Mouse (Mus musculus) layer of hippocampus, adult 18-20 months (tissue): ENCODE data around the gene Hoxd3. TPM values are rescaled to one million over a fixed set of nuclear protein-coding genes. Genes with fewer than 3 reads are reported as not detected.

ENCODE experiments used
- DNase-seq, 2 experiments: peaks; one replicate each; pipeline ENCODE4 v3.0.0; 2022; ENCODE audit warnings: low spot score in 2 of 2
- long read RNA-seq: library from polyadenylated mRNA; stranded (forward); transcript quantifications from one replicate; pipeline ENCODE4 v2.0.0, GENCODE M21; 2021
- total RNA-seq, 2 experiments: library from RNA; stranded (reverse); gene quantifications; 2 replicates each; pipeline ENCODE4 v1.2.3; 2021

The Hoxd3 gene
- not detected for total RNA-seq
- long read RNA-seq: 0 reads

DNA sequence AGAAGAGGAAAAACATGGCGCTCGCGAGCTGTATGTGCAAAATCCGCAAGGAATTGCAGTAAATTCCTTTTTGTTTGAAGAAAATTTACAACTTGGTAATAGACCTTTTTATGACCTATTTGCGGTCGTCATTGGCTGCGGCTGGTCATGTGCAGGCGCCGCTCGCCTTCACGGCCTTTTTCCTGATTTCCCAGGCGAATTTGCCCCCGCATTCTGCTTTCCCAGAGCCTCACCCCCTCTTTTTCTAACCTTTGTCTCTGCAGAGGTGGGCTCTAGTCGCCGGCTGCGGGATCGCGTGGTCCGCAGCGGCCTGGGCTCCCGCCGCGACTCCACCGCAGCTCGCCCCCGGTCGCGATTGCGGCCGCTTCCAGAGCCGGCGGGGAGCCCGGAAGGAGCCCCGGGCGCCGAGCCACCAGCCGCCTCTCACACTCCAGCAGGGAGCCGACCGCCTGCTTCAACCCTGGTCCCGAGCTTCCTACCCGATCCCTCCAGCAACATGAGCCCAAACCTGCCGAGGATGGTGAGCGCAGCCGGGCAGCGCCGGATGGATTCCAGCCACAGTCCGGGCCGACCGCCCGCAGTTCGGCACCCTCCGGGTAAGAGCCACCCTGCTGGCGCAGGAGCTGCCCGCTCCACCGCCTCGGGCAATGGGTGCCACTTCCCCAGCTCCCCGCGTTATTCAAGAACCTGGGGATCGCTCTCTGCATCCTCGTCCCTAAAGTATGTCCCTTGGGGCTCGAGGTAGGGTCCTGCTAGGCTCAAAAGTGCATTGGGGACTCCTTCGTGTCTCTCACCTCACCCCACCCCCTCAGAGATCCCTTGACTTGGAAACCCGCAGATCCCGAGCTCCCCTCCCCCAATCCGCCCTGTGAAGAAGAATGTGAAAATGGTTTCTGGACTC lies at the start of gene Hoxd3, which contains the start of gene Hoxd4:
Hoxd3 (plus strand) TSS at position 207 of the 901 bp plus-strand sequence.
Hoxd4 (plus strand) TSS at position 209 of the 901 bp plus-strand sequence.
- no peak for DNase-seq

DNA sequence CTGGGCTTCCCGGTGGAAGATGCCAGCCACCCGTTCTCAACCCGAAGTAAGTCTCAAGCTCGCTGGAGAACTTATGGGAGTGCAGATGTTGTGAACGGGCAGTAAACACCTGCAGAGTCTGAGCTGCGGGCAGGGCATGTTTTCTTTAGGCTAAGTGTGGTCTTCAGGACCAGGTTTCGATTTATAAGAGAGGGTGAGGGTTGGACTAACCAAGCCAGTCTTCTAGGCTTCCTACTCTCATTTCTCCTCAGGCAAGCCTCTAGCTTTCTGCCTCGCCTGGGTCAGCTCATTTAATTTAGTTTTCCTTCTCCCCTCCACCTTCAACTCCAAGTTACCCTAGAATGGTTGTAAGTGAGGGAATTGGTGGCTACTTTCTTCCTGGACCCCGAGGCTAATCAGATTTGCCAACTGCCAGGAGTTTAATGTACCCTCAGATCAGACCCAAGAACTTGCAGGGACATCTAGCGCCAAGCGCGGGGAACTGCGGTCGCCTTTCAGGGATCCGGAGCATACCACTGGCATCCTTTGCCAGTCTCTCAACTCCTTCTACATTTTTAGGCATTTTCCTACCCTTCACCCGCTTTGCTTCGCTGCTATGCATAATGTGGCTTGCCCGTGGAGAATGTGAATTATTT lies 48.3 kb upstream of the Hoxd3 start:
- DNase-seq: peak in 1 of 2 experiments; percentile 76

DNA sequence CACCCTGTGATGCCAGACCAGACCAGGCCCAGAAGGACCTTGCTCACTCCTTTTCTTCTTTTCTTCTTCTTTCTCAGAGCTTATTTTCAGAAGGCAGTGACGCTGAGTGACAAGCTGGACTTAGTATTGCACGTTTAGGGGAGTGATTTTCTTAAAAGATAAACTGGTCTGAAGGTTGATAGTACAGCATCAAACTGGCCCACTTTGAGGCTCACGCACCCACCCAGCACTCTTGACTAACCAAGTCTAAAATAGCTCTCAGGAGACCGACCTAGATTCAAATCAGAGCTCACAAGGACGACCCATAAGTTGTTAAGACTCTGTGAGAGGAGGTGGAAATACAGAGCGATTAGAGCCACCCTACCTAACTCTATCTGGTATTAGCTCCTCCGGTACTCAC lies 45.3 kb upstream of the Hoxd3 start:
- DNase-seq: no peak

DNA sequence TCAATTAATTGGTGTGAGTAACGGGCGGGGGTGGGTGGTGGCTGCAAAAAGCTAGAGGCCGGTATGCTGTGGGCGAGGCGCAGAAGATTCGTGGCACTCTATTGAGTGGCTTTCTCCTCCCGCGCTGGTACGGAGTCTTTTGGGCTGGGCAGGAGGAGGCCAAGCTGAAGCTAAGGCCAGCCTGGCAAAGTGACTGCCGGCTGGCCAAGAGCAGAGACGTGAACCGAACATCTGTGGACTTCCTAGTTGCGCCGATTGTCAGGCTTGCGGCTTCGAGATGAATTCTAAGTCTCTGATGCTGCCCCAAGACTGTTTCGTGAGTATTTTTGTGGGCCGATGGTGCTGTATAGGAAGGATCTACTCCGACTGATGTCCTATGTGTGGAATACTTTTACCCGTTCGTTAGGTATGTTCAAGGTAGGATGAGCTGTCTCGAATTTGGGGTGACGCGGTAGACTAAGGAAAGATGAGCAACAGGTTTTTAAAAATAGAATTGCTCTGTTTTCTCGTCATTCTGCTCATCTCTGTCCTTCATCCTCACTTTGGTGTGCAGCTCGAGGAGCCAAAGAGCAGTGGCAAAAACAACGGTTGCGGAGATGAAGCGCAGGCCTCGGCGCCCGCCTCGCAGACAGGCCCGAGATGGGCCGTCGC lies 44.4 kb upstream of the Hoxd3 start:
- no peak for DNase-seq

DNA sequence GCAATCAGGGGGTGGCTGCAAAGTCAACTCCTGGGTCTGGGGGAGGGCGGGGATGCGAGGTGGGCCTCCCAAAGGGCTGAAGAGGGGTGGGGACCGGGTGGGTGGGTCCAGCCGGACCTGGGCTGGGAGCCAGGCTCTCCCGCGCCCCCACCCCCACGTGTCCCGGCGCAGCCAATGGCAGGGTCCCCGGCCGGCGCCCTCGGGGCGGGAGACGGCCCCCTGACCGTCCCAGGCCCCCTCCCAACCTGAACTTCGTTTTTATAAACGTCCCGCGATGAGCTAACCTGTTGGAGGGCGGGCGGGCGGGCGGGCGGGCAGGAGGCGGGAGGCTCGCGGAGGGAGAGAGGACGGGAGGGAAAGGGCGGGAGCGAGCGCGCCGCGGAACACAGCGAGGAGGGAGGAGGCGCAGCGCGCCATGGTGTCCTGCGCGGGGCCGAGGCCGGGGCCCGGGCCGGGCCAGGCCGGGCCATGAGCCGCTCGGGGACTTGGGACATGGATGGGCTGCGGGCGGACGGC lies 43.8 kb upstream of the Hoxd3 start, which contains the start of gene Hoxd13:
Hoxd13 (plus strand) TSS at position 469 of the 516 bp plus-strand sequence.
- DNase-seq: no peak

DNA sequence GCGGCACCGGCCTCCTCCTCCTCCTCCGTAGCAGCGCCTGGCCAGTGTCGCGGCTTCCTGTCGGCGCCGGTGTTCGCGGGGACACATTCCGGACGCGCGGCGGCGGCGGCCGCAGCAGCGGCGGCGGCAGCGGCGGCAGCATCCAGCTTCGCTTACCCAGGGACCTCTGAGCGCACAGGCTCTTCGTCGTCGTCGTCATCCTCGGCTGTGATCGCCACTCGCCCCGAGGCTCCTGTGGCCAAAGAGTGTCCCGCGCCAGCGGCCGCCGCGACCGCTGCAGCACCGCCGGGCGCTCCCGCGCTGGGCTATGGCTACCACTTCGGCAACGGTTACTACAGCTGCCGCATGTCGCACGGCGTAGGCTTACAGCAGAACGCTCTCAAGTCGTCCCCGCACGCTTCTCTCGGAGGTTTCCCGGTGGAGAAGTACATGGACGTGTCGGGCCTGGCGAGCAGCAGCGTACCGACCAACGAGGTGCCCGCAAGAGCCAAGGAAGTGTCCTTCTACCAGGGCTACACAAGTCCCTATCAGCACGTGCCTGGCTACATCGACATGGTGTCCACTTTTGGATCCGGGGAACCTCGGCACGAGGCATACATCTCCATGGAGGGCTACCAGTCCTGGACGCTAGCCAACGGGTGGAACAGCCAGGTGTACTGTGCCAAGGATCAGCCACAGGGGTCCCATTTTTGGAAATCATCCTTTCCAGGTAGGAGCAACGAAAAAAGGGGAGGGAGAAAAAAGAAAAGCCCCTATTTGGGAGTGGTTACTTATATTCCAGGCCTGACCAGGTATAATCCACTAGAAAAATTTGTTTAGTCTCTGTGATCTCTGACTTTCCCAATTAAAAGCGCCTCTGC lies 43.1 kb upstream of the Hoxd3 start:
- DNase-seq: no peak

DNA sequence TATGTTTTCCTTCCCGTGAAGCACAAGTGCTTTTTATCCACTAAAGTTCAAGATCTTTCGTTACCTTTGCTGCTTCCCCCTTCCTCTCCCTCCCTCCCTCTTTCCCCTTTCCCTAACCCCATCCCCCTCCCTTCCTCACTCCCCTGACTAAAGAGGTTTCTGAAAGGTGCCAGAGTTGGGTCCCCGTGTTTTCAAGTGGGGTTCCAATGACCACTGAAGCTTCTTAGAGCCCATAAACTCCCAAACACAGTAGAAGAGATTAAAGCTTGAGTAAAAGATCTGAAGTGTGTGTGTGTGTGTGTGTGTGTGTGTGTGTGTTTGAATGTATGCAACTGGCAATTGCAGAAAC lies 42.5 kb upstream of the Hoxd3 start:
- no peak for DNase-seq

DNA sequence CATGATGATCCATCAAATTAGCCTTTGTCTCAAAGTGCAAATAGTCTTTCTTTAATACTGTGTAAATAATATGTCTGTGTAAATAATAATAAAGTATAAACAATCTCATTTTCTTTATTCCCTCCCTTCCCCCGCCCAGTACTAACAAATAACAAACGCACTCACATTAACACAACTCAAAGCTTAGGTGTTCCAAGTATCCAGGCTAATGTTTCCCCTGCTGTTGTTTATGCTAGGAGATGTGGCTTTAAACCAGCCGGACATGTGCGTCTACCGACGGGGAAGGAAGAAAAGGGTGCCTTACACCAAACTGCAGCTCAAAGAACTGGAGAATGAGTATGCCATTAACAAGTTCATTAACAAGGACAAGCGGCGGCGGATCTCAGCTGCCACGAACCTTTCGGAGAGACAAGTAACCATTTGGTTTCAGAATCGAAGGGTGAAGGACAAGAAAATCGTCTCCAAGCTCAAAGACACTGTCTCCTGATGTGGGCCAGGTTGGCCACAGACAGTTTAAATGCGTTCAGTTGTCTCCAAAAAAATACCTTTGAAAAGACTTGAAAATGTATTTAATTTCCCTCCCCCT lies 42.0 kb upstream of the Hoxd3 start:
- no peak for DNase-seq

DNA sequence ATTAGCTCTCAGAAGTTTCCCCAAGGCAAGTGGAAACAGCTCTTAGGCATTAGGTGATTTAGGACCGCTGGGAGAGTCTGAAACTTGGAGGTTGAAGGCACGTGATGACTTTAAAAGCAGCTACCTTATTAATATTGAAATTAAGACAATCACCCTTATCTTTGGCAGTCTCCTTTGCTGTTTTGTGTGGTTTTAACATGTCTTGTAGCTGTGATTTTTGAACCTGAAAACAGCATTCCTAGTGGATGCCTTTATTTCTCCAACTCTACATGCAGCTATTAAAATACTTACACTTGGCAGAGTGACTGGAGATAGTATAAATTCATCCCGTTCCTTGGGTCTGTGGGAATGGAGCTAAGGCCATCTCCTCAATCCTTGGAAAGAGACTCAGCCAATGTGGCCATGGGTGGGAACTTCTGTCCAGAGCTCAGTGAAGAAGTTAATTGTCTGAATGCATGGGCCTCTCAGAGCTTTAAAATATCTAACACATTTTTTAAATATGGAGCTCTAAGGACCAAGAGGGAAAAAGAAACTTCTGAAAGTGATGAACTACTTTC lies 41.0 kb upstream of the Hoxd3 start:
- no peak for DNase-seq

DNA sequence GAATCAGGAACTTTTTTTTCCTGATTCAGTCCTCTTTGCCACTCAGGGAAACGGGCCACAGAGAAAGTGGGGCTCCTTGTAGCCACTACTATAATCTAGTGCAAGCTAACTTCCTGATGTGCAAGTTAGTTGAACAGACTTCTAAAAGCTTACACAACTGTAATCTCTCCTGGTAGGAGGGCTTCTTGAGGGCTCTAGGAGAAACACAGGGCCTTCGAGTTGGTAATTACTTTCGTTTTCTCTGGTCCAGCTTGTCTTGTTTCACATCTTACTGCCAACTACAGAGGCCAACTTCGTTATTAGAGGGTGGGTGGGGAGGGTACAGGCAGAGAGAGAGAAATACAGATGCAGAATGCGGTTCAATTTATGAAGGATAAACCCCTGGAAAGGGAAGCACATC lies 39.9 kb upstream of the Hoxd3 start:
- DNase-seq: no peak

DNA sequence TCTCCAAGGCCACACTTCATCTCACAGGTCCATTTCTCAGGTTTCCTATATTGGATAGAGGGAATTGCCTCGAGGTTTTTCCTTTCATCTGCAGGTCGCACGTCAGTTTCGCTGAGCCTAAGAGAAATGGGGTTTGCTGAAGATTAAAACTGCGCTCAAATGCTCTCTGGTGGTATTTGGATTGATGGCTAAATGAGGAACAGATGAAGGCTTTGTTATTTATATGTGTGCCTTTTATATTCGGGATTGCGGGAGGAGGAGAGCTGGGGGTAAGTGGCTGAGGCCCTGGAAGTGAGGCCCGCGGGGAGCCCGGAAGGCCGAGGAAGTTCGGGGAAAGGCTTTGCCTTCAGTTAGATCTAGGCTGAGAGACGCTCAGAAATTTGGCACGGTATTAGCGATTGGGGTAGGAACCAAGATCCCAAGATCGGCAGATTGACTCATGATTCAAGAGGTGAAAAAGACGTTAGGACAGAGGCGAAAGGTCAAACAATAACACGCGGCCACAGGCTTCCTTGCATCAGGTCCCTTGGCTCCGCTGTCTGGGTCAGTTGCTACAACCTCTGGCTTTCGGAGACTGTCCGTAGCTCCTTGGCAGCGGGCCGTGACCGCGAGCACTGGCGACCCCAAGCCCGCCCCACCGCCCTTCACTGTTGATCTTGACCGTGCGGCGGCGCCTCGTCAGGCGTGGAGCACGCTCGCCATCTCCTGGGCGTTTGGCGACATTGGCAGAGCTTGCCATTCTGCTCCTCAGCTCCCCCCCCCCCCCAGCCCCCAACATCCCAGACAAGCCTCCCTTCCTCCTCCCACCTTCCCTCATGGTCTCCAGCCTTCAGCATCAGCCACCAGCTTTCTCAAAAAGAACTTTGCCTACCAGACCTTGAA lies 39.0 kb upstream of the Hoxd3 start:
- DNase-seq: no peak

DNA sequence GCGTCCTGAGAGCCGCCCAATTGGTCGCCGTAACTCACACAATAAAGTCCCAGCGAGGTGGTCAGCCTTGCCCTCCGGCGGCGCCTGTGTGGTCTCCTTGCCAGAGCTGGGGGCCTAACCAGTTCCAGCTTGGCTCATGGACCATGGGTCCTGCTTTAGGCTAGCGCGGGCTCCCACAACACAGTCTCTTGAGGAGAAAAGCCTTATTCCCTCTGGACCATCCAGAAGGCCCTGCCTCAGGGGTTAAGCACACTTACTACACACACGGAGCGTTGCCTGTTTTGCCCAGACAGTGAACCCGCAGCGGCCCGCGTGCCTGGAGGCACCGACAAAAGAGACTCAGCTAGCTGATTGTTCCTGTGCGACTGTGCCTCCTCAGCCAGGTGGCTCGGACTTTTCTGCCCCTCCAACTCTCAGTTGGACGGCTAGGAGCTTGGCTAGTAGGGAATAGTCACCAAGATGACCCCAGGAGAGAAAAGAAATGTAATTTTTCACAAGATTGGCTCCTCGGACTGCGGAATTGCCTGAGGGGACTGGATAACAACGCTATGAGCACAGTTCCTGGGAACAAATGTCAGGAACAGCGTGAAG lies 37.8 kb upstream of the Hoxd3 start:
- DNase-seq: no peak

DNA sequence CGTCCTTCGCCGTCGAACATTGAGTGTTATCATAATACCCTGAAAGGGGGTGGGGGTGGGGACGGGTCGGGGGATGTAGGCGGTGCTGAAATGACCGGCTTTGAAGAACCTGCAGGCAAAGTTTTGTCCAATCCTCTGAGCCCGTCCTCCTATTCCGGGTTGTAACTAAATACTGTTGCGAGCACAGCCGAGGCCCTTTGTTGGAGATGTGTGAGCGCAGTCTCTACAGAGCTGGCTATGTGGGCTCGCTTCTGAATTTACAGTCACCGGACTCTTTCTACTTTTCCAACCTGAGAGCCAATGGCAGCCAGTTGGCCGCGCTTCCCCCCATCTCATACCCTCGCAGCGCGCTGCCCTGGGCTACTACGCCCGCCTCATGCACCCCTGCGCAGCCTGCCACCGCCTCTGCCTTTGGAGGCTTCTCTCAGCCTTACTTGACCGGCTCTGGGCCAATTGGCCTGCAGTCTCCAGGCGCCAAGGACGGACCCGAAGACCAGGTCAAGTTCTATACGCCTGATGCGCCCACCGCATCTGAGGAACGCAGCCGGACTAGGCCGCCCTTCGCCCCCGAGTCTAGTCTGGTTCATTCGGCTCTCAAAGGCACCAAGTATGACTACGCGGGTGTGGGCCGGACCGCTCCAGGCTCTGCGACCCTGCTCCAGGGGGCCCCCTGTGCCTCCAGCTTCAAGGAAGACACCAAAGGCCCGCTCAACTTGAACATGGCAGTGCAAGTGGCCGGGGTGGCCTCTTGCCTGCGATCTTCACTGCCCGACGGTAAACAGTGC lies 36.7 kb upstream of the Hoxd3 start, which contains the start of gene Hoxd12:
Hoxd12 (plus strand) TSS at position 133 of the 785 bp plus-strand sequence.
- DNase-seq: no peak

DNA sequence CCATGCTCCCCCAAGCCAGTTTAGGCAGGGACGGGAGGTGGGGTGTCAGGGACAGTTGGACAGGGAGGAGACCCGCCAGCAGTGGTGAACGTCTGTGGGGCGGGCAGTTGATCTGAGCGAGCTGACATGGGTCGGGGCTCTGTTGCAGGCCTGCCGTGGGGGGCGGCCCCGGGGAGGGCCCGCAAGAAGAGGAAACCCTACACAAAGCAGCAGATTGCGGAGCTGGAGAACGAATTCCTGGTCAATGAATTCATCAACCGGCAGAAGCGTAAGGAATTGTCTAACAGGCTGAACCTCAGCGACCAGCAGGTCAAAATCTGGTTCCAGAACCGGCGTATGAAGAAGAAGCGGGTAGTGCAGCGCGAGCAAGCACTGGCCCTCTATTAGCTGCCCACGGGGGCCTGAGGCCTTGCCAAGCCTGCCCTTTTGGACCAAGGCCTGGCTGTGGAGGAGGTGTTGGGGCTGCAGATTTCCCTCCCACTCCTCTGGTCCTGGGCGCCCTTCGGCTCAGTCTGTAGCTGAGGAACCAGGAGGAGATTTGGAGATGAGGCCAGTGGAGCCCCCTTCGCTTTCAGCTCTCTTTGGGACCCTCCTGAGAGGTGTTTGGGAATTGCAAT lies 36.0 kb upstream of the Hoxd3 start:
- DNase-seq: no peak

DNA sequence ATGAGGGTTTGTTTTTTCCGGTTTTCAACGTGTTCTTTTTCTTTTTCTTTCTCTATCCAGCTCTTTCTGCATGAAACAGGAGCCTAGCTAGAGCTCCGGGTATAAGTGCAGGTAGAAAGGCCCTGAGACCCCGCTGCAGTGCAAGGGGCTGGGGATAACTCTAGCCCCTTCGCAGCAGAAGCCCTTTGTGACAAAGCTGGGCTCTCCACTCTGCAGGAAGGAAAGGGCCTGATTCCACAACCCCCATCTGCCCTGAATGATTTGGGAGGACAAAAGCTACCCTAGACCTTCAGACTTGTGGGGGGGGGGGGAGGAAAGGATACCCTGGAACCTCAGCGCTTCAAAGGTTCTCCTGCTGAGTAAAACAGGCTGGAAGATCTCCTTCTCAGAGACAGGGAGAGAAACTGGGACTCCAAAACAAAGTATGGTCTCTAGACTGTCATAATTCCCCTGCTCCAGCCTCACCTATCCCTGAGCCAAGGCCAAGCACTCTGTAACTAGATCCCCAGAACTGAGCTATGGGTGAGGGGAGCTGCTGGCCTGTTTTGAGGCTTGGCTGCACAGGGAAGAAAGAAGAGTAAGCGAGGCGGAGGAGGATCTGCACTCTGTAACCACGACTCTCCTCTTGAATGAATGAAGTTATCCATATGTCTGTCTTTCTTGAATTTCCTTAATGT lies 35.2 kb upstream of the Hoxd3 start:
- no peak for DNase-seq

DNA sequence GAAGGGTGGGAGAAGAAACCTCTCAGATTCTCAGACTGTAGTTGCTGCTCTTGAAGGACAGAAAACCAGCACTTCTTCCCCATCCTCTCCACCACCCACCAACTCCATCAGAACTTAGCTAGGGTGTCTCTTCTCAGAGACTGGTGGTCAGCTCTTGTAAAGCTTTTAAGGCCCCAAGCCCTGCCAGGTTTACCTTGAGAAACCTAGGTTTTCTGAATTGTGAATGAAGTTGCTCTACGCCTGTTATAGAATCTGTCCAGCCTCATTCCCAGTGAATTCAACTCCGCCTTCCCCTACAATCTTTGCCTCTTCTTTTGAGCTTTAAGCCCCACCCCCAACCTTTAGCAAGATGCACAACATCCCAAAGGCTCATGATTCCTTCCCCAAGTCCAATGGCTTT lies 34.6 kb upstream of the Hoxd3 start:
- DNase-seq: no peak
